Mouse (Mus musculus): Measurements from ENCODE around the gene Rce1. TPM values are rescaled to one million over a fixed set of nuclear protein-coding genes. Genes with fewer than 3 reads are reported as not detected.

Gene Rce1
- total and polyA plus RNA-seq, 3 experiments, result 43.1 to 67.8 TPM; not detected in 1

DNA sequence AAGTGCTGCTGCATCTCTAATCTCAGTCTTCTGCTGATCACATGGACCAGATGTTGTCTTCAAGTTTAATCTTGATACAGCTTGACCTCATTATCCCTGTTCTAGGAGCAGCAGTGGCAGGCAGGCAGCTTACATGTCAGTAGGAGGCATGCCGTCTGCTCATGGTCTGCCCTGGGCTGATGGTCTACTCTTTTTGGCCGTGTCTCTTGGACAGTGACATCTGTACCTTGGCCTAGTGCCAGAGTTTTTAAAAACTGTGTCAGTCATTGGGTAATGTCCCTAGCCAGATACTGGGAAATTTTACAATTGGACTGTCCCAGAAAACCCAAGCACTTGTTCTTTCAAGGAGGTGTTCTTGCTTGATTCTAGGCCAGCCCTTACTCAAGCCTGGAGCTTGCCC, 46.6 kb downstream of the Rce1 start:
- no peaks in the 10 kb centered on the region for H3K4me1 ChIP-seq (ENCODE audit: control insufficient read depth in 1 of 2, insufficient read depth in 2 of 2, low read length in 2 of 2)
- no peaks in the 10 kb centered on the region for H3K79me2 ChIP-seq (ENCODE audit: control insufficient read depth, insufficient read depth, low read length, poor library complexity)
- no peak for DNase-seq (ENCODE audit: low read depth, low spot score)
- H3K9me3 ChIP-seq (replicated peaks; ENCODE audit: insufficient read depth, low read length), result no peaks in the 10 kb centered on the region
- no peaks in the 10 kb centered on the region for H3K27me3 ChIP-seq (ENCODE audit: control insufficient read depth in 1 of 2, insufficient read depth in 2 of 2, low read length in 2 of 2)
- no peak overlapping the region for H3K9ac ChIP-seq (ENCODE audit: control insufficient read depth, low read depth, low read length, poor library complexity, severe bottlenecking)
- no peaks in the 10 kb centered on the region for H3K36me3 ChIP-seq (ENCODE audit: control insufficient read depth in 1 of 2, insufficient read depth in 2 of 2, low read length in 2 of 2)
- TF ChIP-seq MAX (IDR thresholded peaks at IDR 0.05; ENCODE audit: low read length) (no peak), USF1 (IDR thresholded peaks at IDR 0.05; ENCODE audit: low read depth, low read length) (no peak), RCOR1 (IDR thresholded peaks at IDR 0.05; ENCODE audit: low read depth, low read length) (no peak), GATA1 (IDR thresholded peaks at IDR 0.05; ENCODE audit: low read depth, low read length) (no peak), ZKSCAN1 (IDR thresholded peaks at IDR 0.05; ENCODE audit: low read depth, low read length) (no peak), POLR2A (IDR thresholded peaks at IDR 0.05; ENCODE audit: control insufficient read depth in 1 of 2, insufficient read depth in 1 of 2, low read depth in 1 of 2, low read length in 2 of 2, poor library complexity in 1 of 2) (no peak), JUND (IDR thresholded peaks at IDR 0.05; ENCODE audit: low read depth, low read length) (no peak), KAT2A (conservative IDR thresholded peaks at IDR 0.05; ENCODE audit: low read depth, low read length) (no peak), RAD21 (IDR thresholded peaks at IDR 0.05; ENCODE audit: low read depth, low read length) (no peak), BHLHE40 (IDR thresholded peaks at IDR 0.05; ENCODE audit: borderline replicate concordance, low read depth, low read length) (no peak), SIN3A (IDR thresholded peaks at IDR 0.05; ENCODE audit: low read length) (no peak)
- H3K27ac ChIP-seq (ENCODE audit: control insufficient read depth, low read depth, low read length), result no peak overlapping the region
- no peak overlapping the region for H3K4me3 ChIP-seq (ENCODE audit: control insufficient read depth in 1 of 2, insufficient read depth in 1 of 2, low read depth in 2 of 2, low read length in 2 of 2)

DNA sequence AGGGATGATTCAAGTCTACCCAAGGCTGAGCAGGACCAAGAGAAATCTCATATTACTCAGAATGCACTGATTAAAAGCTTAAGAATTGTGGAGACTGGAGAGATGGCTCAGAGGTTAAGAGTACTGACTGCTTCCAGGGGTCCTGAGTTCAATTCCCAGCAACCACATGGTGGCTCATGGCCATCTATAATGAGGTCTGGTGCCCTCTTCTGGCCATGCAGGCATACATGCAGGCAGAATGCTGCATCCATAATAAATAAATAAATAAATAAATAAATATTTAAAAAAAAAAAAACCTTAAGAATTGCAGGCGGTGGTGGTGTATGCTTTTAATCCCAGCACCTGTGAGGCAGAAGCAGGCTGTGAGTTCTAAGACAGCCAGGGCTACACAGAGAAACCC, 52.2 kb downstream of the Rce1 start:
- peaks cover 0 to 19% of the 10 kb centered on the region in 2 experiments; a peak in 2 of 4 replicates for H3K36me3 ChIP-seq (ENCODE audit: control insufficient read depth in 1 of 2, insufficient read depth in 2 of 2, low read length in 2 of 2)
- peak; percentile 44 for DNase-seq (ENCODE audit: low read depth, low spot score)
- no peaks in the 10 kb centered on the region for H3K9me3 ChIP-seq (replicated peaks; ENCODE audit: insufficient read depth, low read length)
- peaks cover 14 to 20% of the 10 kb centered on the region in 2 experiments for H3K4me1 ChIP-seq (ENCODE audit: control insufficient read depth in 1 of 2, insufficient read depth in 2 of 2, low read length in 2 of 2)
- H3K4me3 ChIP-seq (ENCODE audit: control insufficient read depth in 1 of 2, insufficient read depth in 1 of 2, low read depth in 2 of 2, low read length in 2 of 2), result no peak overlapping the region
- H3K9ac ChIP-seq (ENCODE audit: control insufficient read depth, low read depth, low read length, poor library complexity, severe bottlenecking), result no peak overlapping the region
- H3K79me2 ChIP-seq (ENCODE audit: control insufficient read depth, insufficient read depth, low read length, poor library complexity), result no peaks in the 10 kb centered on the region
- no peaks in the 10 kb centered on the region for H3K27me3 ChIP-seq (ENCODE audit: control insufficient read depth in 1 of 2, insufficient read depth in 2 of 2, low read length in 2 of 2)
- peak; percentile 53 for TF ChIP-seq SMC3 (IDR thresholded peaks at IDR 0.05; ENCODE audit: low read depth, low read length)
- peak; percentile 38 to 51 (median 48) for TF ChIP-seq CTCF (IDR thresholded peaks at IDR 0.05 in 2 of 3, conservative IDR thresholded peaks at IDR 0.05 in 1 of 3; ENCODE audit: control insufficient read depth in 1 of 3, insufficient read depth in 1 of 3, low read depth in 2 of 3, low read length in 3 of 3, poor library complexity in 1 of 3, severe bottlenecking in 1 of 3)
- TF ChIP-seq MYC (IDR thresholded peaks at IDR 0.05; ENCODE audit: low read depth, low read length), result peak; percentile 62; the same call in 1 of the 2 replicates
- no peak for TF ChIP-seq NELFE (IDR thresholded peaks at IDR 0.05; ENCODE audit: low read depth, low read length)
- peak; percentile 42 for TF ChIP-seq RAD21 (IDR thresholded peaks at IDR 0.05; ENCODE audit: low read depth, low read length)
- peak; percentile 44 for TF ChIP-seq ZC3H11A (IDR thresholded peaks at IDR 0.05; ENCODE audit: low read depth, low read length)
- no peak for TF ChIP-seq RCOR1 (IDR thresholded peaks at IDR 0.05; ENCODE audit: low read depth, low read length)
- TF ChIP-seq ZNF384 (IDR thresholded peaks at IDR 0.05; ENCODE audit: low read depth, low read length), result peak; percentile 55; the same call in 1 of the 2 replicates
- TF ChIP-seq EP300 (IDR thresholded peaks at IDR 0.05; ENCODE audit: low read depth in 1 of 2, low read length in 2 of 2), result no peak
- H3K27ac ChIP-seq (ENCODE audit: control insufficient read depth, low read depth, low read length), result no peak overlapping the region

Other genes with a start within 250 kb of the Rce1 start
- 20.3 and 24.8 TPM in 2 replicates for gene Kdm2a, start 227.4 kb downstream of the Rce1 start, total RNA-seq (2012; rRNA removed)
- 10 to 100 TPM in 1 of 2 experiments, not detected in 1; 55.9 TPM for gene Kdm2a, start 227.4 kb downstream of the Rce1 start, polyA plus RNA-seq (2012; ENCODE audit: insufficient read depth in 1 of 2, insufficient read length in 2 of 2, low read depth in 1 of 2, low replicate concordance in 2 of 2, missing spikeins in 1 of 2)
- not detected in 2 replicates for gene Rhod, start 186.2 kb downstream of the Rce1 start, total RNA-seq (2012; rRNA removed)
- gene Rhod, start 186.2 kb downstream of the Rce1 start, polyA plus RNA-seq (2012; ENCODE audit: insufficient read depth in 1 of 2, insufficient read length in 2 of 2, low read depth in 1 of 2, low replicate concordance in 2 of 2, missing spikeins in 1 of 2), result under 1 TPM in 1 of 2 experiments, not detected in 1; 0.06 TPM
- not detected in 2 replicates for gene Syt12, start 148.2 kb downstream of the Rce1 start, total RNA-seq (2012; rRNA removed)
- gene Syt12, start 148.2 kb downstream of the Rce1 start, polyA plus RNA-seq (2012; ENCODE audit: insufficient read depth in 1 of 2, insufficient read length in 2 of 2, low read depth in 1 of 2, low replicate concordance in 2 of 2, missing spikeins in 1 of 2), result not detected
- gene 2010003K11Rik, start 127.1 kb downstream of the Rce1 start, total RNA-seq (2012; rRNA removed), result not detected in 2 replicates
- not detected for gene 2010003K11Rik, start 127.1 kb downstream of the Rce1 start, polyA plus RNA-seq (2012; ENCODE audit: insufficient read depth in 1 of 2, insufficient read length in 2 of 2, low read depth in 1 of 2, low replicate concordance in 2 of 2, missing spikeins in 1 of 2)
- 5.9 and 7.2 TPM in 2 replicates for gene Pcx, start 115.2 kb downstream of the Rce1 start, total RNA-seq (2012; rRNA removed)
- 1 to 10 TPM in 1 of 2 experiments, not detected in 1; 7.9 TPM for gene Pcx, start 115.2 kb downstream of the Rce1 start, polyA plus RNA-seq (2012; ENCODE audit: insufficient read depth in 1 of 2, insufficient read length in 2 of 2, low read depth in 1 of 2, low replicate concordance in 2 of 2, missing spikeins in 1 of 2)
- 11.5 and 14.0 TPM in 2 replicates for gene Lrfn4, start 10.0 kb downstream of the Rce1 start, total RNA-seq (2012; rRNA removed)
- gene Lrfn4, start 10.0 kb downstream of the Rce1 start, polyA plus RNA-seq (2012; ENCODE audit: insufficient read depth in 1 of 2, insufficient read length in 2 of 2, low read depth in 1 of 2, low replicate concordance in 2 of 2, missing spikeins in 1 of 2), result 10 to 100 TPM in 1 of 2 experiments, not detected in 1; 17.5 TPM
- 0.39 and 2.1 TPM in 2 replicates for gene Gm960, start 73.0 kb upstream of the Rce1 start, total RNA-seq (2012; rRNA removed)
- 1 to 10 TPM in 1 of 2 experiments, not detected in 1; 2.3 TPM for gene Gm960, start 73.0 kb upstream of the Rce1 start, polyA plus RNA-seq (2012; ENCODE audit: insufficient read depth in 1 of 2, insufficient read length in 2 of 2, low read depth in 1 of 2, low replicate concordance in 2 of 2, missing spikeins in 1 of 2)
- gene Sptbn2, start 85.5 kb upstream of the Rce1 start, total RNA-seq (2012; rRNA removed), result 0.20 and 0.31 TPM in 2 replicates
- gene Sptbn2, start 85.5 kb upstream of the Rce1 start, polyA plus RNA-seq (2012; ENCODE audit: insufficient read depth in 1 of 2, insufficient read length in 2 of 2, low read depth in 1 of 2, low replicate concordance in 2 of 2, missing spikeins in 1 of 2), result under 1 TPM in 1 of 2 experiments, not detected in 1; 0.79 TPM
- gene Rbm4b, start 130.9 kb upstream of the Rce1 start, total RNA-seq (2012; rRNA removed), result 7.0 and 7.4 TPM in 2 replicates
- 10 to 100 TPM in 1 of 2 experiments, not detected in 1; 11.1 TPM for gene Rbm4b, start 130.9 kb upstream of the Rce1 start, polyA plus RNA-seq (2012; ENCODE audit: insufficient read depth in 1 of 2, insufficient read length in 2 of 2, low read depth in 1 of 2, low replicate concordance in 2 of 2, missing spikeins in 1 of 2)
- gene Rbm4, start 168.3 kb upstream of the Rce1 start, total RNA-seq (2012; rRNA removed), result 51.6 and 57.1 TPM in 2 replicates
- 10 to 100 TPM in 1 of 2 experiments, not detected in 1; 31.4 TPM for gene Rbm4, start 168.3 kb upstream of the Rce1 start, polyA plus RNA-seq (2012; ENCODE audit: insufficient read depth in 1 of 2, insufficient read length in 2 of 2, low read depth in 1 of 2, low replicate concordance in 2 of 2, missing spikeins in 1 of 2)
- gene Gm21992, start 186.0 kb upstream of the Rce1 start, total RNA-seq (2012; rRNA removed), result 10.6 and 10.8 TPM in 2 replicates
- gene Gm21992, start 186.0 kb upstream of the Rce1 start, polyA plus RNA-seq (2012; ENCODE audit: insufficient read depth in 1 of 2, insufficient read length in 2 of 2, low read depth in 1 of 2, low replicate concordance in 2 of 2, missing spikeins in 1 of 2), result 10 to 100 TPM in 1 of 2 experiments, not detected in 1; 21.9 TPM
- gene Rbm14, start 186.0 kb upstream of the Rce1 start, total RNA-seq (2012; rRNA removed), result 44.7 and 49.0 TPM in 2 replicates
- gene Rbm14, start 186.0 kb upstream of the Rce1 start, polyA plus RNA-seq (2012; ENCODE audit: insufficient read depth in 1 of 2, insufficient read length in 2 of 2, low read depth in 1 of 2, low replicate concordance in 2 of 2, missing spikeins in 1 of 2), result 10 to 100 TPM in 1 of 2 experiments, not detected in 1; 82.3 TPM
- 43.3 and 48.3 TPM in 2 replicates for gene Ccs, start 213.7 kb upstream of the Rce1 start, total RNA-seq (2012; rRNA removed)
- 10 to 100 TPM in 1 of 2 experiments, not detected in 1; 56.6 TPM for gene Ccs, start 213.7 kb upstream of the Rce1 start, polyA plus RNA-seq (2012; ENCODE audit: insufficient read depth in 1 of 2, insufficient read length in 2 of 2, low read depth in 1 of 2, low replicate concordance in 2 of 2, missing spikeins in 1 of 2)
- gene Ccdc87, start 213.7 kb upstream of the Rce1 start, total RNA-seq (2012; rRNA removed), result 0.04 TPM in 1 of 2 replicates, not detected in the other
- under 1 TPM in 1 of 2 experiments, not detected in 1; 0.06 TPM for gene Ccdc87, start 213.7 kb upstream of the Rce1 start, polyA plus RNA-seq (2012; ENCODE audit: insufficient read depth in 1 of 2, insufficient read length in 2 of 2, low read depth in 1 of 2, low replicate concordance in 2 of 2, missing spikeins in 1 of 2)
- not detected in 2 replicates for gene Ctsf, start 229.5 kb upstream of the Rce1 start, total RNA-seq (2012; rRNA removed)
- not detected for gene Ctsf, start 229.5 kb upstream of the Rce1 start, polyA plus RNA-seq (2012; ENCODE audit: insufficient read depth in 1 of 2, insufficient read length in 2 of 2, low read depth in 1 of 2, low replicate concordance in 2 of 2, missing spikeins in 1 of 2)